Mouse (Mus musculus): ENCODE measurements around the gene Hells. TPM values are rescaled to one million over a fixed set of nuclear protein-coding genes. Genes with fewer than 3 reads are reported as not detected.

The Hells gene
- polyA plus RNA-seq, 1 experiment from 2014 or later = 57.5 TPM

DNA sequence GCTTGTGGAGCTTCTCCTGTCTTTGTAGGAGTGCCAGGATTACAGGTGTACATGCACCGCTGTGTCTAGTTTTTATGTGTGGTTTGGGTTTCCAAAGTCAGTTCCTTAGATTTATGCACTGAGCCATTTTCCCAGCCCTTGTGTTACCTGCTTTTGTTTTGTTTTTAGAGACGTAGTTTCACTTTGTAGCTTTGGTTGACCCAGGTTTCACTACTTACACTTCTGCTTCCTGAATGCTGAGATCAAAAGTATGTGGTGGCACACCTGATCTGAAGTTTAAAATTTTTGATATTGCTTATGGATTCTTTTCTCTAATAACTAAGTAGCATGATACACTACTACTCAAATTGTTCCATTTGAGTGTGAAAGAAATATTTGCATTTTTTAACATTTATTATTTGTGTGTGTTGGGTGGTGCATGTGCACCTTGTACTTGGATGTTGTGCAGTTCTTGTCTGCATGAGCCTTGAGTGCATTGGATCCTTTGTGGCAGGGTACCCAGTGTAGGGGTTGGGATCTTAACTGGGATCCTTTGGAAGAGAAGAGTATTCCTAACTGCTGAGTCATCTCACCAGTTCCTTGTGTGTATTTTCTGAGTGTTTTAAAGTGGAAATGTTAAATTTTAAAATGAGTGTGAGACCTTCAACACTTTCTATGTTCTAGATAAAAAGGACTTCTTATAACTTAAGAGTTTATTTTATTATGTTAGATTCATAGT, 14.0 kb downstream of the Hells start:
- H3K4me3 ChIP-seq = no peak overlapping the region
- no peaks in the 10 kb centered on the region for H3K27me3 ChIP-seq
- no peak overlapping the region for H3K9ac ChIP-seq (replicated peaks)
- no peaks in the 10 kb centered on the region for H3K9me3 ChIP-seq
- no peak for ATAC-seq (ENCODE audit: low FRiP score, low read depth)
- no peaks in the 10 kb centered on the region for H3K4me1 ChIP-seq
- H3K36me3 ChIP-seq = peaks cover 34% of the 10 kb centered on the region
- H3K27ac ChIP-seq (replicated peaks) = no peak overlapping the region
- WGBS = 95% methylated on average over 2 of the region's 2 CpGs
- H3K4me2 ChIP-seq (replicated peaks) = no peak overlapping the region

DNA sequence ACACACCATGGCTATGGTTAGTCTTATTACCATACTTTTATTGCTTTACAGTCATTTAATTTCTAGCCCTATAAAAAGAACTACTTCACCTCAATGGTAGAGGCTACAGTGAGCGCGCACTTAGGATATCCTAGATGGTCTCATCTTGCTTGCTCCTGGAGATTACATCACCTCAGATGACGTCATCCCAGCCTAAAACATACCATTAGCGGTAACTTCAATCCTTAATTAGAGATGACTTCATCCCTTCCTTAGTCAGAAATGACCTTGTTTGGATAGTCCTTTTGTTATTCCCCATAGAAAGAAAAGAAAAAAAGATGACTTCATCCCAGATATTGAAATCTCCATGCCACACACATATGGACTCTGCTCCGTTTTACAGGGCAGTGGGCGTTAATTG, 40.0 kb downstream of the Hells start:
- WGBS = 88% methylated on average over 6 of the region's 6 CpGs
- Histone ChIP-seq H3K27ac (replicated peaks) (no peak overlapping the region), H3K27me3 (no peaks in the 10 kb centered on the region), H3K4me3 (no peak overlapping the region), H3K9me3 (no peaks in the 10 kb centered on the region), H3K4me2 (replicated peaks) (no peak overlapping the region), H3K36me3 (peaks cover 35% of the 10 kb centered on the region; the same call in 1 of the 2 replicates), H3K4me1 (no peaks in the 10 kb centered on the region), H3K9ac (replicated peaks) (no peak overlapping the region)
- no peak for ATAC-seq (ENCODE audit: low FRiP score, low read depth)

GRCm38 (mm10) chr19:38972581-38972980, 41.9 kb downstream of the Hells start:
- Histone ChIP-seq H3K27ac (replicated peaks) (no peak overlapping the region), H3K27me3 (no peaks in the 10 kb centered on the region), H3K36me3 (peaks cover 25% of the 10 kb centered on the region; the same call in 1 of the 2 replicates), H3K9ac (replicated peaks) (no peak overlapping the region), H3K9me3 (no peaks in the 10 kb centered on the region), H3K4me3 (no peak overlapping the region), H3K4me1 (no peaks in the 10 kb centered on the region), H3K4me2 (replicated peaks) (no peak overlapping the region)
- 79% methylated on average over 5 of the region's 5 CpGs for WGBS
- ATAC-seq (ENCODE audit: low FRiP score, low read depth) = 0 out of 2 replicates have a peak, but pooled peaks have one; percentile 19

GRCm38 (mm10) chr19:38973666-38974065, 43.0 kb downstream of the Hells start:
- ATAC-seq (ENCODE audit: low FRiP score, low read depth) = peak; percentile 34; the same call in 1 of the 2 replicates
- no peak overlapping the region for H3K4me2 ChIP-seq (replicated peaks)
- H3K36me3 ChIP-seq = peaks cover 21% of the 10 kb centered on the region; the same call in 1 of the 2 replicates
- H3K4me1 ChIP-seq = no peaks in the 10 kb centered on the region
- H3K9ac ChIP-seq (replicated peaks) = no peak overlapping the region
- 66% methylated on average over 7 of the region's 7 CpGs for WGBS
- no peak overlapping the region for H3K4me3 ChIP-seq
- H3K27ac ChIP-seq (replicated peaks) = no peak overlapping the region
- H3K27me3 ChIP-seq = no peaks in the 10 kb centered on the region
- no peaks in the 10 kb centered on the region for H3K9me3 ChIP-seq

DNA sequence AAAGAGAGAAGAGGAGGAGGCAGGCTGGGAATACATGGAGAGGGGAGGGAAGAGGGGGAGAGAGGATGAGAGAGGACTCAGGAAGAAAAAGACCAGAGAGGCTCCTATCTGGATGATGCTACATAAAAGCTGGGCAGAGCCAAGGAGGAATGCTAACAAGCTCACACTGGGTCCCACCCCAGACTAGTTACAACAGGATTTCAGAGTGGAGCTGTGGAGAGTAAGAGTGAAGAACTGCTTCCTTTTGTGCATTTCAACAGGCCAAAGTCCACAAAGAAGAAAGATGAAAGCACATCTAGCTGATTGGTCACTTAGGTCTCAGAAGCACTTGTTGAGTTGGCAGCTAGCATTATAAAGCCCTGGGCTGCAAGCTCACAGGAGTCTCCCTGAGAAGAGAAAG, 45.6 kb downstream of the Hells start:
- Histone ChIP-seq H3K27ac (replicated peaks) (no peak overlapping the region), H3K27me3 (no peaks in the 10 kb centered on the region), H3K4me3 (no peak overlapping the region), H3K9me3 (no peaks in the 10 kb centered on the region), H3K36me3 (0 out of 2 replicates have a peak, but pooled peaks cover 7% of the 10 kb centered on the region), H3K9ac (replicated peaks) (no peak overlapping the region), H3K4me2 (replicated peaks) (no peak overlapping the region), H3K4me1 (no peaks in the 10 kb centered on the region)
- ATAC-seq (ENCODE audit: low FRiP score, low read depth) = no peak

DNA sequence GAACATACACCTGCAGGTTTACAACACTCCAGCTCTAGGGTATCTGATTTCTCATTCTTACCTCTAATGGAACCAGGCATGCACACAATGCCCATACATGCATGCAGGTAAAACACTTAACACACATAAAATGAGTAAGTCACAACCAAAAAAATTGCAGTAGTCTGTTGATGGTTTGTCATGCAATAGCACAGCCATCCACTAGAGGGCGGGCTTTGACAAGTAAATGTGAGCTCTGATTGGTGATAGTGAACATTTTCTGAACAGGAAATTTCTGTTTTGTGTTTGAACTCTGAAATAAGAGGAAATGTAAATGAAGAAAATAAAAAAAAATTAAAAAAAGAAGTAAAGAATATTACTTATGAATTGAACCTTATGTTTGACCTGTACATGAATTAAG, 51.3 kb downstream of the Hells start:
- H3K4me2 ChIP-seq (replicated peaks) = no peak overlapping the region
- H3K4me3 ChIP-seq = no peak overlapping the region
- H3K9me3 ChIP-seq = no peaks in the 10 kb centered on the region
- WGBS = 0% methylated on average over 1 of the region's 1 CpGs
- no peaks in the 10 kb centered on the region for H3K4me1 ChIP-seq
- H3K27ac ChIP-seq (replicated peaks) = no peak overlapping the region
- no peaks in the 10 kb centered on the region for H3K27me3 ChIP-seq
- H3K36me3 ChIP-seq = no peaks in the 10 kb centered on the region
- H3K9ac ChIP-seq (replicated peaks) = no peak overlapping the region
- 0 out of 2 replicates have a peak, but pooled peaks have one; percentile 27 for ATAC-seq (ENCODE audit: low FRiP score, low read depth)

- no peak overlapping the region for H3K4me3 ChIP-seq
- H3K36me3 ChIP-seq = no peaks in the 10 kb centered on the region
- WGBS = 84% methylated on average over 4 of the region's 4 CpGs
- H3K27me3 ChIP-seq = no peaks in the 10 kb centered on the region
- no peaks in the 10 kb centered on the region for H3K4me1 ChIP-seq
- H3K9ac ChIP-seq (replicated peaks) = no peak overlapping the region
- no peak overlapping the region for H3K4me2 ChIP-seq (replicated peaks)
- no peak overlapping the region for H3K27ac ChIP-seq (replicated peaks)
- no peaks in the 10 kb centered on the region for H3K9me3 ChIP-seq
- ATAC-seq (ENCODE audit: low FRiP score, low read depth) = no peak
Measured at GRCm38 (mm10) chr19:38998248-38998647, 67.5 kb downstream of the Hells start.

DNA sequence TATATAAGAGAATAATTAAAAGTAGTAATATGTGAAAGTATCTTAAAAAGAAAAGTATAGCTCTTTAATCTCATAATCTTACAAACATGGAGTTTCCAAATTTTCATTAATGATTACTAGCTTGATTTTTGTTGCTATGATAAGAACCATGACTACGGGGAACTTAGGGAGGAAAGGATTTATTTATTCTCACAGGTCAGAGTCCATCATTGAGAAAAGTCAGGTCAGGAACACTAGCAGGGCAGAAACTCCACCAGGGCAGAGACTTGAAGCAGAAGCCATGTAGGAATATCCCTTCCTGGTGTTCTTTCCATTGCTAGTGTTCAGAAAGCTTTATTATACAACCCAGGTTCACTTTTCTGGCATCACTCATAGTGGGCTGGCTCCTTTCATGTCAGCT, 68.0 kb downstream of the Hells start:
- Histone ChIP-seq H3K4me3 (no peak overlapping the region), H3K27me3 (no peaks in the 10 kb centered on the region), H3K27ac (replicated peaks) (no peak overlapping the region), H3K9ac (replicated peaks) (no peak overlapping the region), H3K4me1 (no peaks in the 10 kb centered on the region), H3K9me3 (no peaks in the 10 kb centered on the region), H3K4me2 (replicated peaks) (no peak overlapping the region), H3K36me3 (no peaks in the 10 kb centered on the region)
- no peak for ATAC-seq (ENCODE audit: low FRiP score, low read depth)
- WGBS = 95% methylated on average over 1 of the region's 1 CpGs

DNA sequence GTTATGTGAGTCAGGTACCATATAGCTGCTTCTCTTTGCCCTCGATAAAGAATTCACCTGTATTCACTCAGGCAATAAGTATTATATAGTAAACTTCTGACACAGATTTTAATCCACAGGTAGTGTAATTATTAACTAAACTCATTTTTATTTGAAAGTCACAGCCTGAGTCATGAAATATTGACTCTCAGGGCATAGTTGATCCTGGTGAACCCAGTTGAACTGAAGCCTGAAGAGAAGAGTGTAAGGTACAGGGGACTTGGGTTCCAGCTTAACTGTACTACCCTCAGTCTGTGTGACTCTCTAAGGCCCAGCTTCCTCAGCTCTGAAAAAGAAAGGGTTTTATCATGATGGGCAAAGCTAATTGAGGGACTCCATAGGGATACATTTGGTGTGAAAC, 74.4 kb downstream of the Hells start:
- ATAC-seq (ENCODE audit: low FRiP score, low read depth) = no peak
- Histone ChIP-seq H3K9ac (replicated peaks) (no peak overlapping the region), H3K36me3 (no peaks in the 10 kb centered on the region), H3K4me3 (no peak overlapping the region), H3K27me3 (no peaks in the 10 kb centered on the region), H3K4me2 (replicated peaks) (no peak overlapping the region), H3K4me1 (no peaks in the 10 kb centered on the region), H3K27ac (replicated peaks) (no peak overlapping the region), H3K9me3 (no peaks in the 10 kb centered on the region)
- WGBS = 90% methylated on average over 1 of the region's 1 CpGs

- Histone ChIP-seq H3K9me3 (no peaks in the 10 kb centered on the region), H3K36me3 (no peaks in the 10 kb centered on the region), H3K27me3 (no peaks in the 10 kb centered on the region), H3K9ac (replicated peaks) (no peak within 1 kb of the TSS), H3K4me2 (replicated peaks) (no peak within 1 kb of the TSS), H3K4me3 (no peak within 1 kb of the TSS), H3K4me1 (no peaks in the 10 kb centered on the region), H3K27ac (replicated peaks) (no peak within 1 kb of the TSS)
- no peak for ATAC-seq (ENCODE audit: low FRiP score, low read depth)
Measured at GRCm38 (mm10) chr19:39006715-39007114, 76.0 kb downstream of the Hells start, which contains the start of gene Cyp2c55. Gene Cyp2c55, plus strand, starts transcription at chr19:39007019.

Small RNA genes lying within 50 kb of the gene (microRNA-seq; reads per million reads assigned to microRNA genes)
- not detected for gene Gm23800

Other genes with a start within 250 kb of the Hells start
- 8.7 and 9.6 TPM in 2 replicates for gene Noc3l, start 111.7 kb upstream of the Hells start, polyA plus RNA-seq (2016; fragmentation: Nextera tagmentation; extraction: Ambion mirVana)
- gene Tbc1d12, start 94.3 kb upstream of the Hells start, polyA plus RNA-seq (2016; fragmentation: Nextera tagmentation; extraction: Ambion mirVana) = 4.5 and 5.2 TPM in 2 replicates
- not detected in 2 replicates for gene Cyp2c55, start 76.1 kb downstream of the Hells start, polyA plus RNA-seq (2016; fragmentation: Nextera tagmentation; extraction: Ambion mirVana)
- not detected in 2 replicates for gene Cyp2c65, start 130.1 kb downstream of the Hells start, polyA plus RNA-seq (2016; fragmentation: Nextera tagmentation; extraction: Ambion mirVana)
- not detected in 2 replicates for gene Cyp2c66, start 183.0 kb downstream of the Hells start, polyA plus RNA-seq (2016; fragmentation: Nextera tagmentation; extraction: Ambion mirVana)